ENCODE assay signal across 8 mouse cellular contexts in the genomic region with DNA sequence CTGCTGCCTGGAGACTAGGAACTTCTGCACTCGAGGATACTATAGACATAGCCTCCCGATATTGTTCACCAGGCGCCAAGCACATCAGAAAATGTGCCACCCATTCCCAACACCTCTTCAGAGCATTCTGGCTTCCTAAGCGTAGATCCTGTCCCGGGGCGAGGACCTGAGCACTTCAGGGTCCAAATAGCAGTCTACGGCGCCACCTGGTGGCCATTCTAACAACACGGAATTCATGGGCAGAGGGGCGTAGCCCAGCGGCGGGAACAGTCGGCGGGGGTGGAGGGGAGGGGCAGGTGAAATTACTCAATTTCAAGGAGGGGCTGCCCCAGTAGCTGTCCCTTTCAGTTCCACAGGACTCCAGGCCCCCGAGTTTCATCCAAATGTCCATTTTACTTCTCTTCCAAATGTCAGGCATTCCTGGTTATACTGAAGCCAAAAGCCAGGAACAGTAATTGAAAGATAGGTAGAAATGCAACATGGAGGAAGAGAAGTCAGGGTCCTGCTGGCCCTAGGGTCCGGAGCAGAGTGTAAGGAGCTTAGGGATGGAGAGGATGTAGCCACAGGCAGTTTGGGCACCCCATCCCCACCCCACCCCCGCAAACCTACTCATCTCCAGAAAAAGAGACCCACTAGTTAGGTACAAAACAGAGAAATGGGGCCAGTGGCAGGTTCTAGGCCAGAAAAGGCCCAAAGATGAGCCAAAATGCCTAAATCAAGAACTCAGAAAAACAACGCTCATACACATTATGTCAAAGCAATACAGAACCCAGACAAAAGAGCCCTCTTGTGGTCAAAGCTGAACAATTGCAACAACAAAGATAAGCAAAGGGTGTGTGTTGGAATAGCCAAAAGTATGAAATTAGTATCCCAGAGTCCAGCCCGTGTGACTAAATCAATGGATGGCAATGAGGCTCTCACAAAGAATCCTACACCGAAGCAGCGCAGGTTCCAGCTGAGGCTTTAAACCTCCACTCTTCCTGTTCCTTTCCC. TPM values are rescaled to one million over a fixed set of nuclear protein-coding genes. Genes with fewer than 3 reads are reported as not detected.
DNase-seq lines count a peak whose midpoint lies in the region; ATAC-seq and TF ChIP-seq lines count a peak whose summit lies in the region.

No protein-coding gene starts in this region.

- ATAC-seq in embryonic facial prominence, embryonic 15.5 days (ENCODE audit: insufficient number of reproducible peaks, low FRiP score, low TSS enrichment, low read depth) = peak; percentile 88
- ATAC-seq in limb, embryonic 14.5 days (ENCODE audit: low FRiP score, low read depth) = peak; percentile 90
- peak; percentile 95 for ATAC-seq in midbrain, embryonic 16.5 days

- no peaks in the 10 kb centered on the region for H3K9me3 ChIP-seq in embryonic facial prominence, embryonic 15.5 days (replicated peaks)
- H3K9me3 ChIP-seq in limb, embryonic 14.5 days (ENCODE audit: control insufficient read depth, low read length) = no peaks in the 10 kb centered on the region
- H3K9me3 ChIP-seq in midbrain, embryonic 16.5 days (replicated peaks; ENCODE audit: control insufficient read depth, low read length, poor library complexity, severe bottlenecking) = no peaks in the 10 kb centered on the region

- TF ChIP-seq CTCF in bone marrow macrophage, adult 2 months (IDR thresholded peaks at IDR 0.05; ENCODE audit: low read depth, low read length) = peak; percentile 92
- TF ChIP-seq CTCF in spleen, adult 2 months (IDR thresholded peaks at IDR 0.05; ENCODE audit: extremely low read depth, insufficient read depth, insufficient read length, insufficient replicate concordance) = peak; percentile 85; the same call in 1 of the 2 replicates

- H3K4me2 ChIP-seq in embryonic facial prominence, embryonic 15.5 days (replicated peaks) = peak overlapping the region; percentile 80
- peak overlapping the region; percentile 85 for H3K4me2 ChIP-seq in limb, embryonic 14.5 days (replicated peaks; ENCODE audit: low read depth, low read length, severe bottlenecking)
- peak overlapping the region; percentile 61 for H3K4me2 ChIP-seq in midbrain, embryonic 16.5 days (ENCODE audit: low read length)

- 8% methylated on average over 21 of the region's 21 CpGs for WGBS in embryonic facial prominence, embryonic 15.5 days
- 11% methylated on average over 21 of the region's 21 CpGs for WGBS in limb, embryonic 14.5 days
- WGBS in midbrain, embryonic 16.5 days = 10% methylated on average over 21 of the region's 21 CpGs
- WGBS in spleen, adult 2 months = 5% methylated on average over 21 of the region's 21 CpGs

- H3K4me1 ChIP-seq in bone marrow macrophage, adult 2 months (ENCODE audit: control insufficient read depth, insufficient read depth, low read length) = peaks cover 7% of the 10 kb centered on the region
- H3K4me1 ChIP-seq in embryonic facial prominence, embryonic 15.5 days = peaks cover 17% of the 10 kb centered on the region
- peaks cover 16% of the 10 kb centered on the region for H3K4me1 ChIP-seq in limb, embryonic 14.5 days (ENCODE audit: control insufficient read depth, insufficient read depth, low read length)
- H3K4me1 ChIP-seq in midbrain, embryonic 16.5 days (ENCODE audit: control insufficient read depth, insufficient read depth, low read length) = peaks cover 5% of the 10 kb centered on the region
- H3K4me1 ChIP-seq in spleen, adult 2 months (ENCODE audit: control insufficient read depth, insufficient read depth, insufficient read length) = peaks cover 13% of the 10 kb centered on the region; the same call in 1 of the 2 replicates

- TF ChIP-seq POLR2A in bone marrow macrophage, adult 2 months (IDR thresholded peaks at IDR 0.05; ENCODE audit: borderline replicate concordance, low read depth, low read length) = no peak
- TF ChIP-seq POLR2A in limb, embryonic 14.5 days (IDR thresholded peaks at IDR 0.05; ENCODE audit: borderline replicate concordance, extremely low read depth, insufficient read depth, insufficient read length) = 0 out of 2 replicates have a peak, but pooled peaks have one; percentile 2
- TF ChIP-seq POLR2A in spleen, adult 2 months (IDR thresholded peaks at IDR 0.05; ENCODE audit: low read depth, low read length) = no peak

- H3K27me3 ChIP-seq in embryonic facial prominence, embryonic 15.5 days = no peaks in the 10 kb centered on the region
- no peaks in the 10 kb centered on the region for H3K27me3 ChIP-seq in limb, embryonic 14.5 days (ENCODE audit: control insufficient read depth, insufficient read depth, low read length)
- no peaks in the 10 kb centered on the region for H3K27me3 ChIP-seq in midbrain, embryonic 16.5 days (ENCODE audit: control insufficient read depth, insufficient read depth, low read depth, low read length)
- H3K27me3 ChIP-seq in spleen, adult 2 months (ENCODE audit: control insufficient read depth, insufficient read depth, low read length) = no peaks in the 10 kb centered on the region

- H3K36me3 ChIP-seq in embryonic facial prominence, embryonic 15.5 days = no peaks in the 10 kb centered on the region
- H3K36me3 ChIP-seq in limb, embryonic 14.5 days (ENCODE audit: control insufficient read depth, insufficient read depth, low read length) = no peaks in the 10 kb centered on the region
- no peaks in the 10 kb centered on the region for H3K36me3 ChIP-seq in midbrain, embryonic 16.5 days (ENCODE audit: control insufficient read depth, insufficient read depth, low read length)
- no peaks in the 10 kb centered on the region for H3K36me3 ChIP-seq in spleen, adult 2 months (ENCODE audit: control insufficient read depth, insufficient read depth, low read length)

- peak overlapping the region; percentile 41 for H3K4me3 ChIP-seq in bone marrow macrophage, adult 2 months (ENCODE audit: insufficient read depth, low read length)
- H3K4me3 ChIP-seq in embryonic facial prominence, embryonic 15.5 days (replicated peaks) = peak overlapping the region; percentile 36
- peak overlapping the region; percentile 33 for H3K4me3 ChIP-seq in limb, embryonic 14.5 days (replicated peaks; ENCODE audit: low read length)
- peak overlapping the region; percentile 30 for H3K4me3 ChIP-seq in midbrain, embryonic 16.5 days (ENCODE audit: low read depth, low read length)
- H3K4me3 ChIP-seq in spleen, adult 2 months (ENCODE audit: extremely low read depth, insufficient read depth, insufficient read length) = peak overlapping the region; percentile 19; the same call in 1 of the 2 replicates

- H3K9ac ChIP-seq in embryonic facial prominence, embryonic 15.5 days = peak overlapping the region; percentile 15; the same call in 1 of the 2 replicates
- H3K9ac ChIP-seq in limb, embryonic 14.5 days (ENCODE audit: low read depth, low read length, severe bottlenecking) = peak overlapping the region; percentile 45; the same call in 1 of the 2 replicates
- peak overlapping the region; percentile 47 for H3K9ac ChIP-seq in midbrain, embryonic 16.5 days (ENCODE audit: low read depth, low read length)

- DNase-seq in B cell, adult 2 months = peak; percentile 93
- peak; percentile 91 to 94 for DNase-seq in heart, adult 9 months (ENCODE audit: low spot score in 2 of 2)
- peak; percentile 94 for DNase-seq in kidney, adult 9 months
- peak; percentile 95 for DNase-seq in limb, embryonic 14.5 days (ENCODE audit: low spot score)
- DNase-seq in spleen, adult 2 months (ENCODE audit: low read depth in 1 of 2, low spot score in 2 of 2) = peak; percentile 72 to 82

- H3K27ac ChIP-seq in bone marrow macrophage, adult 2 months (ENCODE audit: insufficient read depth, low read depth, low read length) = 0 out of 2 replicates have a peak overlapping the region, but pooled peaks have one; percentile 9
- H3K27ac ChIP-seq in embryonic facial prominence, embryonic 15.5 days (replicated peaks) = peak overlapping the region; percentile 96
- H3K27ac ChIP-seq in limb, embryonic 14.5 days (replicated peaks; ENCODE audit: low read depth, low read length) = peak overlapping the region; percentile 83
- peak overlapping the region; percentile 73 for H3K27ac ChIP-seq in midbrain, embryonic 16.5 days (ENCODE audit: low read length)
- H3K27ac ChIP-seq in spleen, adult 2 months (ENCODE audit: insufficient read depth, low read length) = peak overlapping the region; percentile 29

RNA-seq across cellular contexts. Expression of a gene that starts 12.4 kb away (rescaled TPM):
- polyA plus RNA-seq in bone marrow macrophage, adult 2 months (2012; ENCODE audit: insufficient read depth, insufficient read length, missing spikeins) = not detected in 2 replicates
- polyA plus RNA-seq in embryonic facial prominence, embryonic 15.5 days (2015; fragmentation: Nextera tagmentation; extraction: Ambion mirVana) = 12.0 and 15.1 TPM in 2 replicates
- 46.5 and 53.7 TPM in 2 replicates for polyA plus RNA-seq in limb, embryonic 14.5 days (2012; rRNA removed)
- polyA plus RNA-seq in limb, embryonic 14.5 days (2014; fragmentation: Nextera tagmentation; extraction: Ambion mirVana) = 12.3 and 17.1 TPM in 2 replicates
- 59.5 and 65.7 TPM in 2 replicates for polyA plus RNA-seq in midbrain, embryonic 16.5 days (2015; fragmentation: Nextera tagmentation; extraction: Ambion mirVana)
- 0.79 and 1.9 TPM in 2 replicates for polyA plus RNA-seq in spleen, adult 2 months (2012; rRNA removed)

RNA-seq across cellular contexts. Expression of a gene that starts 19.6 kb away (rescaled TPM):
- polyA plus RNA-seq in bone marrow macrophage, adult 2 months (2012; ENCODE audit: insufficient read depth, insufficient read length, missing spikeins) = not detected in 2 replicates
- polyA plus RNA-seq in embryonic facial prominence, embryonic 15.5 days (2015; fragmentation: Nextera tagmentation; extraction: Ambion mirVana) = not detected in 2 replicates
- polyA plus RNA-seq in limb, embryonic 14.5 days (2012; rRNA removed) = not detected in 2 replicates
- polyA plus RNA-seq in limb, embryonic 14.5 days (2014; fragmentation: Nextera tagmentation; extraction: Ambion mirVana) = not detected in 2 replicates
- not detected in 2 replicates for polyA plus RNA-seq in midbrain, embryonic 16.5 days (2015; fragmentation: Nextera tagmentation; extraction: Ambion mirVana)
- not detected in 2 replicates for polyA plus RNA-seq in spleen, adult 2 months (2012; rRNA removed)

RNA-seq across cellular contexts. Expression of a gene that starts 29.5 kb away (rescaled TPM):
- not detected in 2 replicates for polyA plus RNA-seq in bone marrow macrophage, adult 2 months (2012; ENCODE audit: insufficient read depth, insufficient read length, missing spikeins)
- 115 and 118 TPM in 2 replicates for polyA plus RNA-seq in embryonic facial prominence, embryonic 15.5 days (2015; fragmentation: Nextera tagmentation; extraction: Ambion mirVana)
- polyA plus RNA-seq in limb, embryonic 14.5 days (2012; rRNA removed) = 37.6 and 38.8 TPM in 2 replicates
- 62.4 and 65.9 TPM in 2 replicates for polyA plus RNA-seq in limb, embryonic 14.5 days (2014; fragmentation: Nextera tagmentation; extraction: Ambion mirVana)
- polyA plus RNA-seq in midbrain, embryonic 16.5 days (2015; fragmentation: Nextera tagmentation; extraction: Ambion mirVana) = 0.06 TPM in 1 of 2 replicates, not detected in the other
- 30.1 and 36.7 TPM in 2 replicates for polyA plus RNA-seq in spleen, adult 2 months (2012; rRNA removed)

RNA-seq across cellular contexts. Expression of a gene that starts 30.8 kb away (rescaled TPM):
- 31.9 and 45.4 TPM in 2 replicates for polyA plus RNA-seq in bone marrow macrophage, adult 2 months (2012; ENCODE audit: insufficient read depth, insufficient read length, missing spikeins)
- 2.7 and 2.8 TPM in 2 replicates for polyA plus RNA-seq in embryonic facial prominence, embryonic 15.5 days (2015; fragmentation: Nextera tagmentation; extraction: Ambion mirVana)
- polyA plus RNA-seq in limb, embryonic 14.5 days (2012; rRNA removed) = 1.3 and 1.8 TPM in 2 replicates
- polyA plus RNA-seq in limb, embryonic 14.5 days (2014; fragmentation: Nextera tagmentation; extraction: Ambion mirVana) = 1.2 and 1.7 TPM in 2 replicates
- polyA plus RNA-seq in midbrain, embryonic 16.5 days (2015; fragmentation: Nextera tagmentation; extraction: Ambion mirVana) = 0.69 and 0.91 TPM in 2 replicates
- polyA plus RNA-seq in spleen, adult 2 months (2012; rRNA removed) = 25.5 and 45.9 TPM in 2 replicates

RNA-seq across cellular contexts. Expression of a gene that starts 38.0 kb away (rescaled TPM):
- 1,636 and 1,773 TPM in 2 replicates for polyA plus RNA-seq in bone marrow macrophage, adult 2 months (2012; ENCODE audit: insufficient read depth, insufficient read length, missing spikeins)
- 197 and 204 TPM in 2 replicates for polyA plus RNA-seq in embryonic facial prominence, embryonic 15.5 days (2015; fragmentation: Nextera tagmentation; extraction: Ambion mirVana)
- polyA plus RNA-seq in limb, embryonic 14.5 days (2012; rRNA removed) = 85.6 and 91.3 TPM in 2 replicates
- 184 and 201 TPM in 2 replicates for polyA plus RNA-seq in limb, embryonic 14.5 days (2014; fragmentation: Nextera tagmentation; extraction: Ambion mirVana)
- 28.2 and 37.3 TPM in 2 replicates for polyA plus RNA-seq in midbrain, embryonic 16.5 days (2015; fragmentation: Nextera tagmentation; extraction: Ambion mirVana)
- polyA plus RNA-seq in spleen, adult 2 months (2012; rRNA removed) = 177 and 277 TPM in 2 replicates

Comparison
In these comparisons a context has a peak if more than half of its experiments do, and no peak if none do; other contexts are left out.
1. Peak in every context shown above with its lines: DNase-seq, ATAC-seq, H3K4me3 ChIP-seq and H3K27ac ChIP-seq.
2. H3K27ac ChIP-seq: peak in every context shown above with its lines; median percentile 96 in embryonic facial prominence, embryonic 15.5 days; 83 in limb, embryonic 14.5 days; 73 in midbrain, embryonic 16.5 days; 29 in spleen, adult 2 months; 9 in bone marrow macrophage, adult 2 months.
3. RNA of a gene that starts 29.5 kb away (polyA plus RNA-seq): 115 to 118 TPM in embryonic facial prominence, embryonic 15.5 days, 37.6 to 65.9 TPM in limb, embryonic 14.5 days and 30.1 to 36.7 TPM in spleen, adult 2 months; 0.06 TPM in midbrain, embryonic 16.5 days and not detected in bone marrow macrophage, adult 2 months; every median in the first group is over 10 times any median in the second.